Comparison of ENCODE assay signal across 18 mouse cellular contexts in the genomic region with DNA sequence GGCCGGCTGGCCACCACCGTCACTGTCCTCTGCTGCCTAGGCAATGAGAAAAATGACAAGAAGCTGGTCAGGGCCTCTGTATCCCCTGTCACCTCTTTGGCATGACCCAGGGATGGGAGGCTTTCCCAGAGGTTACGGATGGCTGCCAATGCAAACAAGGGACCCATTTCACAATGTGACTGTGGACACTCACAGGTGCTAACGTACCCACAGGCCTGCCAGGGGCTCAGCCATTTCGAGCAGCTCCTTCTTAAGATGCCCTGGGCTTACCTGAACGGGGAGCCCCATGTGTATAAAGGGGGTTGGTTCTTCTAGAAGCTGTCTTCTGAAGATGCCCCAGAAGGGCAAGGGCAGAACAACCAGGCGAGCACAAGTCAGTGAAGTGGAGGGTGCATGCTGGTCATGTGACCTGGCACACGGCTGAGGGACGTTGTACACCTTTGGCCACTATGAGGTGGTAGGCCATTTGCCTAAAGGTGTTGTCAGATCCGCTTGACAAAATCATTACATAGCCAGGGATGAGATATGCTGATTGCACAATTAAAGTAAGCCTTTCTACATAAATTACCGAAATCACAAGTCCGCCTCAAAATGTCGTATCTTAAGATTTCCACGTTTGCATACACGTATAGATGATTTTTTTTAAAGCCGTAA. TPM values are rescaled to one million over a fixed set of nuclear protein-coding genes. Genes with fewer than 3 reads are reported as not detected.
DNase-seq lines count a peak whose midpoint lies in the region; TF ChIP-seq lines count a peak whose summit lies in the region.
"Had no signal": no experiment of that assay in that cellular context is flagged by ENCODE, and none has a peak within 500 bp of the region (broad histone marks: within the 10 kb centered on the region; RNA-seq: fewer than 3 reads in every experiment).

No protein-coding gene starts in this region.

- no peak overlapping the region for H3K9ac ChIP-seq in heart, adult 2 months (ENCODE audit: low read depth, low read length)
- H3K9ac ChIP-seq in liver, adult 2 months (ENCODE audit: low read depth, low read length), result peak overlapping the region; percentile 24; the same call in 1 of the 2 replicates
- H3K9ac ChIP-seq: forebrain, embryonic 13.5 days; heart, embryonic 12.5 days; heart, embryonic 15.5 days; hindbrain, embryonic 13.5 days; intestine, embryonic 15.5 days had no signal

- no peak overlapping the region for H3K4me3 ChIP-seq in heart, adult 2 months
- H3K4me3 ChIP-seq in liver, adult 2 months (ENCODE audit: insufficient read depth, low read depth, low read length), result no peak overlapping the region
- H3K4me3 ChIP-seq: forebrain, embryonic 10.5 days; forebrain, embryonic 13.5 days; heart, embryonic 12.5 days; heart, embryonic 15.5 days; hindbrain, embryonic 10.5 days; hindbrain, embryonic 13.5 days; intestine, embryonic 15.5 days had no signal

- H3K79me2 ChIP-seq in heart, adult 2 months (replicated peaks; ENCODE audit: control insufficient read depth, insufficient read depth, low read length), result no peaks in the 10 kb centered on the region
- no peaks in the 10 kb centered on the region for H3K79me2 ChIP-seq in liver, adult 2 months (ENCODE audit: control insufficient read depth, insufficient read depth, low read length)

- no peak for TF ChIP-seq EP300 in heart, adult 2 months (IDR thresholded peaks at IDR 0.05; ENCODE audit: insufficient read depth, low read depth, low read length)

- intact Hi-C loops in heart, adult 2 months (cut with DNase I), result no loop called here

- TF ChIP-seq POLR2A in heart, adult 2 months (IDR thresholded peaks at IDR 0.05; ENCODE audit: insufficient read depth, low read depth, low read length), result no peak
- TF ChIP-seq POLR2A in liver, adult 2 months (IDR thresholded peaks at IDR 0.05; ENCODE audit: extremely low read depth, insufficient read depth, low read length), result no peak

- no peaks in the 10 kb centered on the region for H3K27me3 ChIP-seq in heart, adult 2 months (ENCODE audit: control insufficient read depth, insufficient read depth, low read length)
- H3K27me3 ChIP-seq in liver, adult 2 months (ENCODE audit: control insufficient read depth, insufficient read depth, low read length), result no peaks in the 10 kb centered on the region
- H3K27me3 ChIP-seq: CH12.LX; forebrain, embryonic 13.5 days; heart, embryonic 12.5 days; heart, embryonic 15.5 days; hindbrain, embryonic 13.5 days; intestine, embryonic 15.5 days; Patski had no signal

- DNase-seq in cerebellum, adult 9-10 months, result peak; percentile 19
- no peak for DNase-seq in cerebellum, adult 11-12 months
- DNase-seq in heart, adult 11 months, result peak; percentile 64
- DNase-seq in heart, adult 2 months, result no peak
- DNase-seq in liver, adult 2 months (ENCODE audit: extremely low read depth, low read depth, low spot score), result peak; percentile 97
- DNase-seq in liver (no peak), adipocyte (ENCODE audit: low spot score) (peak; percentile 42)
- DNase-seq: adrenal gland, postnatal 10 days; B cell, adult 2 months had no signal

- no peak overlapping the region for H3K27ac ChIP-seq in heart, adult 2 months
- H3K27ac ChIP-seq in liver, adult 2 months (replicated peaks; ENCODE audit: insufficient read depth, low read depth, low read length), result peak overlapping the region; percentile 84
- H3K27ac ChIP-seq: forebrain, embryonic 10.5 days; forebrain, embryonic 13.5 days; heart, embryonic 15.5 days; hindbrain, embryonic 10.5 days; hindbrain, embryonic 13.5 days; intestine, embryonic 15.5 days had no signal

- no peaks in the 10 kb centered on the region for H3K4me1 ChIP-seq in heart, adult 2 months (ENCODE audit: control insufficient read depth, insufficient read depth, low read length)
- peaks cover 12% of the 10 kb centered on the region for H3K4me1 ChIP-seq in liver, adult 2 months (ENCODE audit: control insufficient read depth, insufficient read depth, low read length)
- H3K4me1 ChIP-seq: forebrain, embryonic 10.5 days; forebrain, embryonic 13.5 days; heart, embryonic 12.5 days; heart, embryonic 15.5 days; hindbrain, embryonic 10.5 days; hindbrain, embryonic 13.5 days; intestine, embryonic 15.5 days had no signal

- 90% methylated on average over 16 of the region's 16 CpGs for WGBS in heart, adult 2 months
- whole genome bisulfite sequencing in liver, adult 2 months, result 26% methylated on average over 16 of the region's 16 CpGs

- H3K36me3 ChIP-seq in heart, adult 2 months (ENCODE audit: control insufficient read depth, insufficient read depth, low read length), result no peaks in the 10 kb centered on the region
- H3K36me3 ChIP-seq in liver, adult 2 months (ENCODE audit: control insufficient read depth, insufficient read depth, low read length), result 0 out of 2 replicates have a peak, but pooled peaks cover 3% of the 10 kb centered on the region
- H3K36me3 ChIP-seq: heart, embryonic 12.5 days; heart, embryonic 15.5 days; hindbrain, embryonic 10.5 days; hindbrain, embryonic 13.5 days; intestine, embryonic 15.5 days had no signal

- TF ChIP-seq CTCF in heart, adult 2 months (IDR thresholded peaks at IDR 0.05), result no peak
- TF ChIP-seq CTCF in liver, adult 2 months (IDR thresholded peaks at IDR 0.05; ENCODE audit: low read depth, low read length), result no peak

RNA-seq across cellular contexts. Expression of gene Srd5a1, which starts 33.9 kb away (rescaled TPM):
- under 1 TPM; 0.64 to 0.65 TPM for total RNA-seq in heart, adult 2 months (2021)
- 1.2 and 1.3 TPM in 2 replicates for polyA plus RNA-seq in heart, adult 2 months (2012; rRNA removed)
- 83.6 and 86.4 TPM in 2 replicates for total RNA-seq in liver, adult 2 months (2014; rRNA removed)
- polyA plus RNA-seq in liver, adult 2 months (2012; rRNA removed), result 41.9 and 54.7 TPM in 2 replicates

RNA-seq across cellular contexts. Expression of gene Tent4a, which starts 42.9 kb away (rescaled TPM):
- total RNA-seq in heart, adult 2 months (2021), result 10 to 100 TPM; 11.0 to 12.7 TPM
- polyA plus RNA-seq in heart, adult 2 months (2012; rRNA removed), result 8.1 and 8.9 TPM in 2 replicates
- total RNA-seq in liver, adult 2 months (2014; rRNA removed), result 8.7 and 8.9 TPM in 2 replicates
- 9.9 and 11.0 TPM in 2 replicates for polyA plus RNA-seq in liver, adult 2 months (2012; rRNA removed)

RNA-seq across cellular contexts. Expression of gene Nsun2, which starts 43.8 kb away (rescaled TPM):
- 10 to 100 TPM; 40.4 to 47.9 TPM for total RNA-seq in heart, adult 2 months (2021)
- polyA plus RNA-seq in heart, adult 2 months (2012; rRNA removed), result 29.3 and 53.3 TPM in 2 replicates
- total RNA-seq in liver, adult 2 months (2014; rRNA removed), result 74.1 and 81.0 TPM in 2 replicates
- polyA plus RNA-seq in liver, adult 2 months (2012; rRNA removed), result 40.5 and 48.3 TPM in 2 replicates

Comparison
In these comparisons a context has a peak if more than half of its experiments do, and no peak if none do; other contexts are left out.
1. DNase-seq: peak in cerebellum, adult 9-10 months (single experiment), heart, adult 11 months (single experiment), liver, adult 2 months (single experiment) and adipocyte (single experiment); none in cerebellum, adult 11-12 months (single experiment), heart, adult 2 months (0 of 2) and liver (single experiment).
2. RNA of gene Srd5a1, which starts 33.9 kb away (total RNA-seq): 83.6 to 86.4 TPM in liver, adult 2 months; 0.64 to 0.65 TPM in heart, adult 2 months; every median in the first group is over 10 times any median in the second.